Mouse (Mus musculus) kidney, adult 2 months (tissue): Measurements from ENCODE around the gene Htr2a.

Source experiments
- CTCF ChIP-seq: fragments of 200-500 bp; conservative IDR thresholded peaks from 2 replicates; pipeline ENCODE4 v1.5.1; 2011; ENCODE audit warnings: low read depth, mild to moderate bottlenecking, control low read depth, low read length, moderate library complexity, mixed read lengths; ENCODE audit not compliant: insufficient read depth, insufficient read length
- POLR2A ChIP-seq: fragments of 200-500 bp; IDR thresholded peaks from one replicate; pipeline ENCODE4 v1.6.1; 2011; ENCODE audit warnings: low read depth, low read length, control low read depth

- TF ChIP-seq POLR2A: no peak
- TF ChIP-seq CTCF: no peak
Observed at GRCm38 (mm10) chr14:74651678-74652077, 11.0 kb downstream of the Htr2a start.
